Mouse (Mus musculus): ENCODE measurements around the gene Ahnak. TPM values are rescaled to one million over a fixed set of nuclear protein-coding genes. Genes with fewer than 3 reads are reported as not detected.

Gene Ahnak
- polyA plus RNA-seq, 1 experiment from 2014 or later, result 3.1 TPM

GRCm38 (mm10) chr19:9052803-9053431 is 63.8 kb downstream of the Ahnak start:
- Histone ChIP-seq H3K4me1 (ENCODE audit: control insufficient read depth, low read depth, low read length) (peaks cover 20% of the 10 kb centered on the region), H3K9ac (ENCODE audit: low read depth, low read length) (no peak overlapping the region), H3K9me3 (replicated peaks; ENCODE audit: control insufficient read depth, low read length) (peaks cover 4% of the 10 kb centered on the region; the same call in 1 of the 2 replicates), H3K4me3 (ENCODE audit: low read depth, low read length) (no peak overlapping the region), H3K27me3 (ENCODE audit: control insufficient read depth, insufficient read depth, low read depth, low read length) (no peaks in the 10 kb centered on the region), H3K27ac (ENCODE audit: low read length) (no peak overlapping the region), H3K4me2 (ENCODE audit: low read depth, low read length) (no peak overlapping the region), H3K36me3 (ENCODE audit: control insufficient read depth, insufficient read depth) (no peaks in the 10 kb centered on the region)
- ATAC-seq (ENCODE audit: low read depth), result peak; percentile 45; the same call in 1 of the 2 replicates
- 10% methylated on average over 6 of the region's 6 CpGs for WGBS (ENCODE audit: insufficient replicate concordance)

GRCm38 (mm10) chr19:9055153-9055552 is 66.1 kb downstream of the Ahnak start:
- H3K27me3 ChIP-seq (ENCODE audit: control insufficient read depth, insufficient read depth, low read depth, low read length), result no peaks in the 10 kb centered on the region
- WGBS (ENCODE audit: insufficient replicate concordance), result 6% methylated on average over 2 of the region's 2 CpGs
- no peak for ATAC-seq (ENCODE audit: low read depth)
- no peaks in the 10 kb centered on the region for H3K9me3 ChIP-seq (replicated peaks; ENCODE audit: control insufficient read depth, low read length)
- no peak overlapping the region for H3K4me2 ChIP-seq (ENCODE audit: low read depth, low read length)
- H3K4me1 ChIP-seq (ENCODE audit: control insufficient read depth, low read depth, low read length), result peaks cover 18% of the 10 kb centered on the region
- H3K27ac ChIP-seq (ENCODE audit: low read length), result no peak overlapping the region
- H3K4me3 ChIP-seq (ENCODE audit: low read depth, low read length), result no peak overlapping the region
- H3K36me3 ChIP-seq (ENCODE audit: control insufficient read depth, insufficient read depth), result no peaks in the 10 kb centered on the region
- no peak overlapping the region for H3K9ac ChIP-seq (ENCODE audit: low read depth, low read length)

- Histone ChIP-seq H3K9ac (ENCODE audit: low read depth, low read length) (no peak overlapping the region), H3K4me3 (ENCODE audit: low read depth, low read length) (no peak overlapping the region), H3K9me3 (replicated peaks; ENCODE audit: control insufficient read depth, low read length) (no peaks in the 10 kb centered on the region), H3K27ac (ENCODE audit: low read length) (no peak overlapping the region), H3K27me3 (ENCODE audit: control insufficient read depth, insufficient read depth, low read depth, low read length) (no peaks in the 10 kb centered on the region), H3K4me1 (ENCODE audit: control insufficient read depth, low read depth, low read length) (peaks cover 12% of the 10 kb centered on the region), H3K36me3 (ENCODE audit: control insufficient read depth, insufficient read depth) (no peaks in the 10 kb centered on the region), H3K4me2 (ENCODE audit: low read depth, low read length) (no peak overlapping the region)
- no peak for ATAC-seq (ENCODE audit: low read depth)
- WGBS (ENCODE audit: insufficient replicate concordance), result 38% methylated on average over 4 of the region's 4 CpGs
Measured at GRCm38 (mm10) chr19:9055703-9056355, 66.7 kb downstream of the Ahnak start.

GRCm38 (mm10) chr19:9057679-9058078 is 68.6 kb downstream of the Ahnak start:
- Histone ChIP-seq H3K36me3 (ENCODE audit: control insufficient read depth, insufficient read depth) (no peaks in the 10 kb centered on the region), H3K27me3 (ENCODE audit: control insufficient read depth, insufficient read depth, low read depth, low read length) (no peaks in the 10 kb centered on the region), H3K4me2 (ENCODE audit: low read depth, low read length) (no peak overlapping the region), H3K4me1 (ENCODE audit: control insufficient read depth, low read depth, low read length) (peaks cover 8% of the 10 kb centered on the region), H3K9me3 (replicated peaks; ENCODE audit: control insufficient read depth, low read length) (no peaks in the 10 kb centered on the region), H3K9ac (ENCODE audit: low read depth, low read length) (no peak overlapping the region), H3K27ac (ENCODE audit: low read length) (no peak overlapping the region), H3K4me3 (ENCODE audit: low read depth, low read length) (no peak overlapping the region)
- ATAC-seq (ENCODE audit: low read depth), result peak; percentile 19; the same call in 1 of the 2 replicates

- 57% methylated on average over 1 of the region's 1 CpGs for WGBS (ENCODE audit: insufficient replicate concordance)
Measured at GRCm38 (mm10) chr19:9058331-9058884, 69.3 kb downstream of the Ahnak start.

GRCm38 (mm10) chr19:9058944-9059343 is 69.9 kb downstream of the Ahnak start:
- Histone ChIP-seq H3K4me3 (ENCODE audit: low read depth, low read length) (no peak overlapping the region), H3K36me3 (ENCODE audit: control insufficient read depth, insufficient read depth) (no peaks in the 10 kb centered on the region), H3K27ac (ENCODE audit: low read length) (no peak overlapping the region), H3K4me2 (ENCODE audit: low read depth, low read length) (no peak overlapping the region), H3K9me3 (replicated peaks; ENCODE audit: control insufficient read depth, low read length) (no peaks in the 10 kb centered on the region), H3K27me3 (ENCODE audit: control insufficient read depth, insufficient read depth, low read depth, low read length) (no peaks in the 10 kb centered on the region), H3K4me1 (ENCODE audit: control insufficient read depth, low read depth, low read length) (no peaks in the 10 kb centered on the region; the same call in none of the 2 replicates), H3K9ac (ENCODE audit: low read depth, low read length) (no peak overlapping the region)
- no peak for ATAC-seq (ENCODE audit: low read depth)
- 37% methylated on average over 4 of the region's 4 CpGs for WGBS (ENCODE audit: insufficient replicate concordance)

More at GRCm38 (mm10) chr19:9058331-9058884, 69.3 kb downstream of the Ahnak start:
- no peak overlapping the region for H3K4me2 ChIP-seq (ENCODE audit: low read depth, low read length)
- no peak overlapping the region for H3K9ac ChIP-seq (ENCODE audit: low read depth, low read length)
- no peak overlapping the region for H3K4me3 ChIP-seq (ENCODE audit: low read depth, low read length)
- peaks cover under 1% of the 10 kb centered on the region for H3K4me1 ChIP-seq (ENCODE audit: control insufficient read depth, low read depth, low read length)
- H3K27ac ChIP-seq (ENCODE audit: low read length), result no peak overlapping the region
- no peak for ATAC-seq (ENCODE audit: low read depth)
- no peaks in the 10 kb centered on the region for H3K36me3 ChIP-seq (ENCODE audit: control insufficient read depth, insufficient read depth)
- H3K9me3 ChIP-seq (replicated peaks; ENCODE audit: control insufficient read depth, low read length), result no peaks in the 10 kb centered on the region
- no peaks in the 10 kb centered on the region for H3K27me3 ChIP-seq (ENCODE audit: control insufficient read depth, insufficient read depth, low read depth, low read length)

- WGBS (ENCODE audit: insufficient replicate concordance), result 69% methylated on average over 7 of the region's 7 CpGs
- Histone ChIP-seq H3K4me3 (ENCODE audit: low read depth, low read length) (no peak overlapping the region), H3K4me1 (ENCODE audit: control insufficient read depth, low read depth, low read length) (no peaks in the 10 kb centered on the region; the same call in none of the 2 replicates), H3K4me2 (ENCODE audit: low read depth, low read length) (no peak overlapping the region), H3K9me3 (replicated peaks; ENCODE audit: control insufficient read depth, low read length) (no peaks in the 10 kb centered on the region), H3K36me3 (ENCODE audit: control insufficient read depth, insufficient read depth) (no peaks in the 10 kb centered on the region), H3K27me3 (ENCODE audit: control insufficient read depth, insufficient read depth, low read depth, low read length) (no peaks in the 10 kb centered on the region), H3K27ac (ENCODE audit: low read length) (no peak overlapping the region), H3K9ac (ENCODE audit: low read depth, low read length) (no peak overlapping the region)
- no peak for ATAC-seq (ENCODE audit: low read depth)
Measured at GRCm38 (mm10) chr19:9059391-9059790, 70.3 kb downstream of the Ahnak start.

GRCm38 (mm10) chr19:9060103-9060502 is 71.0 kb downstream of the Ahnak start:
- Histone ChIP-seq H3K4me1 (ENCODE audit: control insufficient read depth, low read depth, low read length) (no peaks in the 10 kb centered on the region; the same call in 1 of the 2 replicates), H3K4me3 (ENCODE audit: low read depth, low read length) (no peak overlapping the region), H3K9me3 (replicated peaks; ENCODE audit: control insufficient read depth, low read length) (no peaks in the 10 kb centered on the region), H3K36me3 (ENCODE audit: control insufficient read depth, insufficient read depth) (no peaks in the 10 kb centered on the region), H3K9ac (ENCODE audit: low read depth, low read length) (no peak overlapping the region), H3K4me2 (ENCODE audit: low read depth, low read length) (no peak overlapping the region), H3K27me3 (ENCODE audit: control insufficient read depth, insufficient read depth, low read depth, low read length) (no peaks in the 10 kb centered on the region), H3K27ac (ENCODE audit: low read length) (no peak overlapping the region)
- ATAC-seq (ENCODE audit: low read depth), result no peak
- 56% methylated on average over 4 of the region's 4 CpGs for WGBS (ENCODE audit: insufficient replicate concordance)

Measured in liver, embryonic 16.5 days (tissue).